Mouse (Mus musculus) cortical plate, adult 2 months (tissue): ENCODE measurements at regions not wholly inside any gene's neighbourhood (a gene's known extent, or its start where the extent isn't known, plus 50 kb on each side); places are given as distances from the start of the nearest gene placed in this dataset.
A peak's percentile ranks its signal among the peaks of the same experiment; 100 is the strongest.

ENCODE experiments used
- H3K27ac ChIP-seq: fragments of 200-500 bp; 2 replicates; pipeline ENCODE4 v1.5.1; 2012; ENCODE audit warnings: low read length, control low read depth, inconsistent platforms; ENCODE audit not compliant: insufficient read depth
- H3K4me1 ChIP-seq: fragments of 200-500 bp; 2 replicates; pipeline ENCODE4 v1.6.1; 2011; ENCODE audit warnings: low read length; ENCODE audit not compliant: control insufficient read depth, insufficient read depth
- H3K4me3 ChIP-seq: fragments of 200-500 bp; 2 replicates; pipeline ENCODE4 v1.5.1; 2011; ENCODE audit warnings: mild to moderate bottlenecking, low read length, control low read depth; ENCODE audit not compliant: insufficient read depth
- CTCF ChIP-seq: fragments of 200-500 bp; IDR thresholded peaks from 2 replicates; pipeline ENCODE4 v1.5.1; 2011; ENCODE audit warnings: mild to moderate bottlenecking, control low read depth, low read length; ENCODE audit not compliant: insufficient read depth; ENCODE audit errors: extremely low read depth
- POLR2A ChIP-seq: fragments of 200-500 bp; IDR thresholded peaks from 2 replicates; pipeline ENCODE4 v1.6.1; 2011; ENCODE audit warnings: mild to moderate bottlenecking, low read length, control low read depth; ENCODE audit not compliant: insufficient read depth; ENCODE audit errors: extremely low read depth

GRCm38 (mm10) chr4:21266886-21267285, 418.9 kb downstream of the Prdm13 start:
- Histone ChIP-seq H3K27ac (no peak overlapping the region), H3K4me1 (no peaks in the 10 kb centered on the region), H3K4me3 (no peak overlapping the region)
- no peak for TF ChIP-seq CTCF
- no peak for TF ChIP-seq POLR2A

- H3K4me1 ChIP-seq: no peaks in the 10 kb centered on the region
- TF ChIP-seq CTCF: no peak
- no peak for TF ChIP-seq POLR2A
- no peak overlapping the region for H3K4me3 ChIP-seq
- H3K27ac ChIP-seq: no peak overlapping the region
Measured at GRCm38 (mm10) chr4:21250396-21250795, 435.4 kb downstream of the Prdm13 start.

GRCm38 (mm10) chr4:21222631-21223030, 463.1 kb downstream of the Prdm13 start:
- Histone ChIP-seq H3K4me1 (no peaks in the 10 kb centered on the region), H3K4me3 (no peak overlapping the region), H3K27ac (no peak overlapping the region)
- no peak for TF ChIP-seq POLR2A
- TF ChIP-seq CTCF: peak; percentile 72

- TF ChIP-seq POLR2A (no peak), CTCF (no peak)
- H3K4me3 ChIP-seq: no peak overlapping the region
- no peak overlapping the region for H3K27ac ChIP-seq
- H3K4me1 ChIP-seq: no peaks in the 10 kb centered on the region
Measured at GRCm38 (mm10) chr4:21207617-21208016, 478.1 kb downstream of the Prdm13 start.

- H3K4me1 ChIP-seq: no peaks in the 10 kb centered on the region
- no peak overlapping the region for H3K27ac ChIP-seq
- H3K4me3 ChIP-seq: no peak overlapping the region
- TF ChIP-seq POLR2A (no peak), CTCF (no peak)
Measured at GRCm38 (mm10) chr4:21195620-21196019, 490.1 kb downstream of the Prdm13 start.

GRCm38 (mm10) chr4:21173789-21174188, 512.0 kb downstream of the Prdm13 start:
- no peak overlapping the region for H3K27ac ChIP-seq
- TF ChIP-seq POLR2A: no peak
- no peak for TF ChIP-seq CTCF
- no peaks in the 10 kb centered on the region for H3K4me1 ChIP-seq
- H3K4me3 ChIP-seq: no peak overlapping the region

GRCm38 (mm10) chr4:21173019-21173418, 512.7 kb downstream of the Prdm13 start:
- TF ChIP-seq POLR2A (no peak), CTCF (no peak)

GRCm38 (mm10) chr4:21170734-21171133, 515.0 kb downstream of the Prdm13 start:
- no peak for TF ChIP-seq POLR2A
- TF ChIP-seq CTCF: no peak
- H3K4me1 ChIP-seq: no peaks in the 10 kb centered on the region
- no peak overlapping the region for H3K4me3 ChIP-seq
- no peak overlapping the region for H3K27ac ChIP-seq

More at GRCm38 (mm10) chr4:21173019-21173418, 512.7 kb downstream of the Prdm13 start:
- H3K4me1 ChIP-seq: no peaks in the 10 kb centered on the region
- no peak overlapping the region for H3K27ac ChIP-seq
- H3K4me3 ChIP-seq: no peak overlapping the region

- no peaks in the 10 kb centered on the region for H3K4me1 ChIP-seq
- H3K4me3 ChIP-seq: no peak overlapping the region
- no peak overlapping the region for H3K27ac ChIP-seq
- no peak for TF ChIP-seq CTCF
- TF ChIP-seq POLR2A: no peak
Measured at GRCm38 (mm10) chr4:21162124-21162523, 523.6 kb downstream of the Prdm13 start.

GRCm38 (mm10) chr4:21125892-21126291, 559.9 kb downstream of the Prdm13 start:
- Histone ChIP-seq H3K4me1 (no peaks in the 10 kb centered on the region), H3K27ac (no peak overlapping the region), H3K4me3 (no peak overlapping the region)
- TF ChIP-seq POLR2A (no peak), CTCF (no peak)
